In genomic region chr5:105587471-105587870, GRCm38 (mm10) we compare ENCODE assay signal across 12 mouse cellular contexts.
A peak's percentile ranks its signal among the peaks of the same experiment; 100 is the strongest.
DNase-seq lines count a peak whose midpoint lies in the region; ATAC-seq and TF ChIP-seq lines count a peak whose summit lies in the region.
"Had no signal": no experiment of that assay in that cellular context is flagged by ENCODE, and none has a peak within 500 bp of the region (broad histone marks: within the 10 kb centered on the region; RNA-seq: fewer than 3 reads in every experiment).

No protein-coding gene starts in this region.

- no peak overlapping the region for H3K4me2 ChIP-seq in heart, postnatal 0 days (ENCODE audit: low read depth, low read length)
- H3K4me2 ChIP-seq in lung, postnatal 0 days (replicated peaks; ENCODE audit: low read depth, low read length): no peak overlapping the region
- no peak overlapping the region for H3K4me2 ChIP-seq in hindbrain, embryonic 11.5 days (replicated peaks; ENCODE audit: low read depth, low read length)
- H3K4me2 ChIP-seq in midbrain, embryonic 16.5 days (ENCODE audit: low read length): no peak overlapping the region

- peaks cover 20% of the 10 kb centered on the region; the same call in 1 of the 2 replicates for H3K4me1 ChIP-seq in heart, postnatal 0 days (ENCODE audit: control insufficient read depth, insufficient read depth)
- H3K4me1 ChIP-seq in lung, postnatal 0 days (ENCODE audit: insufficient read depth, low read depth, low read length): peaks cover 8% of the 10 kb centered on the region; the same call in 1 of the 2 replicates
- H3K4me1 ChIP-seq in hindbrain, embryonic 11.5 days (replicated peaks; ENCODE audit: control insufficient read depth, insufficient read depth, low read length): 0 out of 2 replicates have a peak, but pooled peaks cover 3% of the 10 kb centered on the region
- peaks cover 16% of the 10 kb centered on the region for H3K4me1 ChIP-seq in midbrain, embryonic 16.5 days (ENCODE audit: control insufficient read depth, insufficient read depth, low read length)

- WGBS in heart, postnatal 0 days: 80% methylated on average over 6 of the region's 6 CpGs
- whole genome bisulfite sequencing in lung, postnatal 0 days: 45% methylated on average over 6 of the region's 6 CpGs
- WGBS in hindbrain, embryonic 11.5 days: 76% methylated on average over 6 of the region's 6 CpGs
- WGBS in midbrain, embryonic 16.5 days: 59% methylated on average over 6 of the region's 6 CpGs

- H3K9me3 ChIP-seq in heart, postnatal 0 days (replicated peaks; ENCODE audit: control insufficient read depth, low read length): no peaks in the 10 kb centered on the region
- H3K9me3 ChIP-seq in lung, postnatal 0 days (ENCODE audit: low read length): no peaks in the 10 kb centered on the region
- H3K9me3 ChIP-seq in hindbrain, embryonic 11.5 days (ENCODE audit: control insufficient read depth, low read length): no peaks in the 10 kb centered on the region
- H3K9me3 ChIP-seq in midbrain, embryonic 16.5 days (replicated peaks; ENCODE audit: control insufficient read depth, low read length, poor library complexity, severe bottlenecking): no peaks in the 10 kb centered on the region

- no peaks in the 10 kb centered on the region for H3K27me3 ChIP-seq in heart, postnatal 0 days (ENCODE audit: control insufficient read depth, insufficient read depth, low read length)
- no peaks in the 10 kb centered on the region for H3K27me3 ChIP-seq in lung, postnatal 0 days (replicated peaks; ENCODE audit: insufficient read depth, low read length)
- no peaks in the 10 kb centered on the region for H3K27me3 ChIP-seq in hindbrain, embryonic 11.5 days (ENCODE audit: control insufficient read depth, insufficient read depth, low read length)
- H3K27me3 ChIP-seq in midbrain, embryonic 16.5 days (ENCODE audit: control insufficient read depth, insufficient read depth, low read depth, low read length): no peaks in the 10 kb centered on the region

- H3K9ac ChIP-seq in heart, postnatal 0 days (replicated peaks; ENCODE audit: low read depth, low read length): no peak overlapping the region
- no peak overlapping the region for H3K9ac ChIP-seq in lung, postnatal 0 days (replicated peaks; ENCODE audit: low read depth)
- no peak overlapping the region for H3K9ac ChIP-seq in hindbrain, embryonic 11.5 days (ENCODE audit: low read depth, low read length)
- H3K9ac ChIP-seq in midbrain, embryonic 16.5 days (ENCODE audit: low read depth, low read length): no peak overlapping the region

- no peak overlapping the region for H3K4me3 ChIP-seq in heart, postnatal 0 days (ENCODE audit: low read depth, low read length)
- H3K4me3 ChIP-seq in lung, postnatal 0 days (ENCODE audit: low read depth, low read length): no peak overlapping the region
- no peak overlapping the region for H3K4me3 ChIP-seq in hindbrain, embryonic 11.5 days (ENCODE audit: low read depth, low read length)
- H3K4me3 ChIP-seq in midbrain, embryonic 16.5 days (ENCODE audit: low read depth, low read length): no peak overlapping the region
- H3K4me3 ChIP-seq: left cerebral cortex, adult 2 months had no signal

- no peak for TF ChIP-seq EP300 in heart, postnatal 0 days (IDR thresholded peaks at IDR 0.05; ENCODE audit: low read depth)
- TF ChIP-seq EP300 in lung, postnatal 0 days (IDR thresholded peaks at IDR 0.05): no peak

- no peak for TF ChIP-seq CTCF in heart, postnatal 0 days (IDR thresholded peaks at IDR 0.05; ENCODE audit: low read depth)
- no peak for TF ChIP-seq CTCF in lung, postnatal 0 days (IDR thresholded peaks at IDR 0.05)

- no peak for ATAC-seq in heart, postnatal 0 days (ENCODE audit: insufficient read depth, low read depth)
- no peak for ATAC-seq in lung, postnatal 0 days
- ATAC-seq in hindbrain, embryonic 11.5 days (ENCODE audit: low FRiP score): no peak
- ATAC-seq in midbrain, embryonic 16.5 days: peak; percentile 33; the same call in 1 of the 2 replicates

- peak overlapping the region; percentile 69 for H3K27ac ChIP-seq in heart, postnatal 0 days (ENCODE audit: low read depth)
- peak overlapping the region; percentile 69 for H3K27ac ChIP-seq in lung, postnatal 0 days (ENCODE audit: low read length)
- H3K27ac ChIP-seq in hindbrain, embryonic 11.5 days (ENCODE audit: low read depth, low read length): peak overlapping the region; percentile 20; the same call in 1 of the 2 replicates
- H3K27ac ChIP-seq in midbrain, embryonic 16.5 days (ENCODE audit: low read length): no peak overlapping the region
- H3K27ac ChIP-seq: left cerebral cortex, adult 2 months had no signal

- DNase-seq in heart, postnatal 0 days (ENCODE audit: low spot score): no peak
- no peak for DNase-seq in heart, postnatal 4 days
- no peak for DNase-seq in lung, postnatal 0 days (ENCODE audit: low spot score)
- no peak for DNase-seq in lung, postnatal 25 days (ENCODE audit: low spot score)
- no peak for DNase-seq in hindbrain, embryonic 11.5 days (ENCODE audit: low spot score)
- no peak for DNase-seq in layer of hippocampus, postnatal 25 days (ENCODE audit: extremely low spot score in 1 of 2, low spot score in 1 of 2)
- no peak for DNase-seq in spleen, adult 12 weeks (ENCODE audit: low spot score)
- DNase-seq: cerebellum, adult 11 months; lung, postnatal 14 days; thymus, postnatal 25 days had no signal

- H3K36me3 ChIP-seq in heart, postnatal 0 days (replicated peaks; ENCODE audit: control insufficient read depth, insufficient read depth, low read length): 0 out of 2 replicates have a peak, but pooled peaks cover 15% of the 10 kb centered on the region
- no peaks in the 10 kb centered on the region for H3K36me3 ChIP-seq in lung, postnatal 0 days (ENCODE audit: insufficient read depth, low read length)
- H3K36me3 ChIP-seq in hindbrain, embryonic 11.5 days (ENCODE audit: control insufficient read depth, insufficient read depth, low read length): no peaks in the 10 kb centered on the region
- H3K36me3 ChIP-seq in midbrain, embryonic 16.5 days (ENCODE audit: control insufficient read depth, insufficient read depth, low read length): no peaks in the 10 kb centered on the region
